Mouse (Mus musculus): Measurements from ENCODE around the gene Rxfp3.
"Not testable (repeated sequence)": the region's sequence is repeated elsewhere in the genome, so short reads cannot be mapped to it uniquely, and the experiment has no call there.

Rxfp3 gene

GRCm38 (mm10) chr15:11030188-11030587 is 7.6 kb downstream of the Rxfp3 start:
- no peak for DNase-seq

- DNase-seq, result no peak
Measured at GRCm38 (mm10) chr15:11026801-11027561, 10.8 kb downstream of the Rxfp3 start.

- DNase-seq, result no peak
Measured at GRCm38 (mm10) chr15:11014931-11015330, 22.9 kb downstream of the Rxfp3 start.

GRCm38 (mm10) chr15:11010976-11011548 is 26.7 kb downstream of the Rxfp3 start:
- DNase-seq, result no peak

- no peak for DNase-seq
Measured at GRCm38 (mm10) chr15:11008756-11009155, 29.0 kb downstream of the Rxfp3 start.

- no peak for DNase-seq
Measured at GRCm38 (mm10) chr15:11004646-11005045, 33.1 kb downstream of the Rxfp3 start.

- no peak for DNase-seq
Measured at GRCm38 (mm10) chr15:11003791-11004190, 34.0 kb downstream of the Rxfp3 start.

- no peak for DNase-seq
Measured at GRCm38 (mm10) chr15:11000421-11000820, 37.4 kb downstream of the Rxfp3 start, which contains the start of gene Slc45a2. Gene Slc45a2, plus strand, starts transcription at chr15:11000721.

GRCm38 (mm10) chr15:10999832-11000231 is 38.0 kb downstream of the Rxfp3 start:
- no peak for DNase-seq

GRCm38 (mm10) chr15:10991566-10991965 is 46.2 kb downstream of the Rxfp3 start:
- no peak for DNase-seq

- DNase-seq, result no peak
Measured at GRCm38 (mm10) chr15:10990411-10990810, 47.4 kb downstream of the Rxfp3 start.

- DNase-seq, result not testable (repeated sequence)
Measured at GRCm38 (mm10) chr15:10986477-10986876, 51.3 kb downstream of the Rxfp3 start.

- no peak for DNase-seq
Measured at GRCm38 (mm10) chr15:10985756-10986155, 52.0 kb downstream of the Rxfp3 start.
